Mouse (Mus musculus) ES-E14 (cell line): Measurements from ENCODE around the gene Gabrd.

Experiments
- CHD2 ChIP-seq: IDR thresholded peaks from 2 replicates; pipeline ENCODE4 v1.6.1; 2014; ENCODE audit warnings: mild to moderate bottlenecking, low read depth, low read length, inconsistent platforms
- HCFC1 ChIP-seq: IDR thresholded peaks from 2 replicates; pipeline ENCODE4 v1.6.1; 2012; ENCODE audit warnings: low read length, inconsistent platforms, borderline replicate concordance; ENCODE audit not compliant: insufficient read depth
- MAFK ChIP-seq: IDR thresholded peaks from 2 replicates; pipeline ENCODE4 v1.6.1; 2014; ENCODE audit warnings: mild to moderate bottlenecking, low read depth, low read length, inconsistent platforms; ENCODE audit not compliant: insufficient read depth
- ZC3H11A ChIP-seq: IDR thresholded peaks from 2 replicates; pipeline ENCODE4 v1.6.1; 2012; ENCODE audit warnings: low read depth, mild to moderate bottlenecking, inconsistent platforms, low read length, borderline replicate concordance
- ZNF384 ChIP-seq: IDR thresholded peaks from 2 replicates; pipeline ENCODE4 v1.6.1; 2012; ENCODE audit warnings: low read depth, low read length, inconsistent platforms

DNA sequence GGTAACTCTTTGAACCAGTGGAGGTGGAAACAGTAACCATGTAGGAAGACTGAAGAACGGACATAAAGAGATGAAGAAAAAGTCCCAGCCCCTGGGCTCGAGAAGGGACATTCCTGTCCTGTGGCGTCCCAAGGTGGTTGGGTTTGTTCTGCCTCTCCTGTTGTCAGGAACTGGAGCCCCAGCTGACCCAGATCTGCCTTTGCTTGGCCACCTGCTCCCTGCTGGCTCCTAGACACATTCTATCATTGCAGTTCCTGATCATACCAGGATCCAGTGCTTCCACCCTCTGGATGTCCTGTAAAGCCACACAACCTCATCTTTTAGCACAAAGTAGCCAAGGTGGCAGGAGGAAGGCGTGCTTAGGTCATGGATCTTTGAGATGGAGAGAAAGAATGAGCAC lies 14.6 kb downstream of the Gabrd start:
- TF ChIP-seq ZNF384 (no peak), HCFC1 (no peak), MAFK (no peak), CHD2 (no peak), ZC3H11A (no peak)
